ENCODE assay signal across 9 mouse cellular contexts in the genomic region with DNA sequence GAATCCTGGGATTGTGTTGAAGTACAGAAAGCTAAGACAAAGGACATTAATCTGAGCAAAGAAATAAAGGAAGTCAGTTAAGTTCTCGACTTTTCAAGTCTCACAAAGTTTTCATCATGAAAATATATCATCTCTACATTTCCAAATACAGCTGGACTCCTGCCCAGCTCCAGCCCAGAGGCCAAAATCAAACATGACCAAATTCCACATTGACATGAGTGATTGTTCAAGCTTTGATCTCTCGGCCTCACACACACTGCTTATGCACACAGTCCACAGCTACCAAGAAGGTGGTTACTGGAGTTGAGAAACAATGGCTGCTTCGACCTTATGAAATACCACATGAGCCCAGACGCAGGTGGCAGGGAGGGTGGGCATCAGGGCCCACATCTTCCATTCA. TPM values are rescaled to one million over a fixed set of nuclear protein-coding genes. Genes with fewer than 3 reads are reported as not detected.
A peak's percentile ranks its signal among the peaks of the same experiment; 100 is the strongest.
DNase-seq lines count a peak whose midpoint lies in the region; ATAC-seq and TF ChIP-seq lines count a peak whose summit lies in the region.
"Had no signal": no experiment of that assay in that cellular context is flagged by ENCODE, and none has a peak within 500 bp of the region (broad histone marks: within the 10 kb centered on the region; RNA-seq: fewer than 3 reads in every experiment).

No protein-coding gene starts in this region.

- no peak for TF ChIP-seq CTCF in bone marrow macrophage, adult 2 months (IDR thresholded peaks at IDR 0.05; ENCODE audit: low read depth, low read length)

- no peaks in the 10 kb centered on the region for H3K36me3 ChIP-seq in hindbrain, embryonic 12.5 days
- no peaks in the 10 kb centered on the region for H3K36me3 ChIP-seq in hindbrain, embryonic 14.5 days (replicated peaks; ENCODE audit: control insufficient read depth, insufficient read depth)
- H3K36me3 ChIP-seq in intestine, embryonic 16.5 days (ENCODE audit: control insufficient read depth, insufficient read depth, low read length) = no peaks in the 10 kb centered on the region

- intact Hi-C loops in left cerebral cortex, postnatal 4 days (cut with DNase I) = no loop called here

- H3K9me3 ChIP-seq in hindbrain, embryonic 12.5 days (replicated peaks) = no peaks in the 10 kb centered on the region
- no peaks in the 10 kb centered on the region for H3K9me3 ChIP-seq in hindbrain, embryonic 14.5 days (ENCODE audit: control insufficient read depth, low read length)
- no peaks in the 10 kb centered on the region for H3K9me3 ChIP-seq in intestine, embryonic 16.5 days (ENCODE audit: control insufficient read depth, low read length)

- H3K27ac ChIP-seq in hindbrain, embryonic 12.5 days = peak overlapping the region; percentile 62
- no peak overlapping the region for H3K27ac ChIP-seq in hindbrain, embryonic 14.5 days
- H3K27ac ChIP-seq in bone marrow macrophage, adult 2 months (ENCODE audit: insufficient read depth, low read depth, low read length) = peak overlapping the region; percentile 94
- peak overlapping the region; percentile 75 for H3K27ac ChIP-seq in intestine, embryonic 16.5 days (ENCODE audit: low read length)

- H3K9ac ChIP-seq in hindbrain, embryonic 12.5 days = no peak overlapping the region
- no peak overlapping the region for H3K9ac ChIP-seq in hindbrain, embryonic 14.5 days
- no peak overlapping the region for H3K9ac ChIP-seq in intestine, embryonic 16.5 days (ENCODE audit: low read depth, low read length)

- H3K4me1 ChIP-seq in hindbrain, embryonic 12.5 days = peaks cover 73% of the 10 kb centered on the region
- H3K4me1 ChIP-seq in hindbrain, embryonic 14.5 days (replicated peaks; ENCODE audit: control insufficient read depth, insufficient read depth, low read length) = peaks cover 63% of the 10 kb centered on the region
- H3K4me1 ChIP-seq in bone marrow macrophage, adult 2 months (ENCODE audit: control insufficient read depth, insufficient read depth, low read length) = peaks cover 85% of the 10 kb centered on the region
- peaks cover 76% of the 10 kb centered on the region for H3K4me1 ChIP-seq in intestine, embryonic 16.5 days (ENCODE audit: control insufficient read depth, insufficient read depth, low read length)

- H3K4me2 ChIP-seq in hindbrain, embryonic 12.5 days (replicated peaks) = no peak overlapping the region
- no peak overlapping the region for H3K4me2 ChIP-seq in hindbrain, embryonic 14.5 days (replicated peaks)
- H3K4me2 ChIP-seq in intestine, embryonic 16.5 days (ENCODE audit: low read depth, low read length) = 0 out of 2 replicates have a peak overlapping the region, but pooled peaks have one; percentile 7

- whole genome bisulfite sequencing in hindbrain, embryonic 12.5 days = 48% methylated on average over 4 of the region's 4 CpGs
- WGBS in hindbrain, embryonic 14.5 days = 49% methylated on average over 4 of the region's 4 CpGs
- WGBS in intestine, embryonic 16.5 days = 19% methylated on average over 4 of the region's 4 CpGs

- H3K4me3 ChIP-seq in hindbrain, embryonic 12.5 days = no peak overlapping the region
- H3K4me3 ChIP-seq in hindbrain, embryonic 14.5 days (replicated peaks; ENCODE audit: low read length) = no peak overlapping the region
- peak overlapping the region; percentile 41 for H3K4me3 ChIP-seq in bone marrow macrophage, adult 2 months (ENCODE audit: insufficient read depth, low read length)
- no peak overlapping the region for H3K4me3 ChIP-seq in intestine, embryonic 16.5 days (ENCODE audit: low read length)

- TF ChIP-seq POLR2A in bone marrow macrophage, adult 2 months (IDR thresholded peaks at IDR 0.05; ENCODE audit: borderline replicate concordance, low read depth, low read length) = no peak

- no peaks in the 10 kb centered on the region for H3K27me3 ChIP-seq in hindbrain, embryonic 12.5 days
- H3K27me3 ChIP-seq in hindbrain, embryonic 14.5 days (ENCODE audit: control insufficient read depth, insufficient read depth, low read length) = no peaks in the 10 kb centered on the region
- no peaks in the 10 kb centered on the region for H3K27me3 ChIP-seq in intestine, embryonic 16.5 days (replicated peaks; ENCODE audit: control insufficient read depth, insufficient read depth, low read length)

- DNase-seq in hindbrain, embryonic 14.5 days (ENCODE audit: low spot score) = no peak
- DNase-seq in lung, postnatal 4 days = peak; percentile 62 to 73
- DNase-seq in left cerebral cortex, postnatal 4 days = no peak
- DNase-seq in right cerebral cortex, postnatal 36 days (ENCODE audit: low spot score in 2 of 2) = no peak
- DNase-seq in frontal cortex, postnatal 14 days (ENCODE audit: low spot score in 2 of 2) = no peak

- ATAC-seq in hindbrain, embryonic 12.5 days (ENCODE audit: low FRiP score) = no peak
- ATAC-seq in hindbrain, embryonic 14.5 days (ENCODE audit: low FRiP score) = no peak
- ATAC-seq in intestine, embryonic 16.5 days = peak; percentile 31; the same call in 1 of the 2 replicates
- ATAC-seq: inflammation-experienced regulatory T-cells, adult 6 months had no signal

RNA-seq across cellular contexts. Expression of gene Mapkapk2, which starts 14.0 kb away (rescaled TPM):
- polyA plus RNA-seq in hindbrain, embryonic 12.5 days (2016; fragmentation: Nextera tagmentation; extraction: Ambion mirVana) = 50.3 and 52.4 TPM in 2 replicates
- 22.5 and 23.7 TPM in 2 replicates for polyA plus RNA-seq in hindbrain, embryonic 14.5 days (2014; fragmentation: Nextera tagmentation; extraction: Ambion mirVana)
- 265 and 283 TPM in 2 replicates for polyA plus RNA-seq in bone marrow macrophage, adult 2 months (2012; ENCODE audit: insufficient read depth, insufficient read length, missing spikeins)
- polyA plus RNA-seq in intestine, embryonic 16.5 days (2015; fragmentation: Nextera tagmentation; extraction: Ambion mirVana) = 13.1 and 23.5 TPM in 2 replicates
- 10 to 100 TPM; 32.1 to 35.4 TPM for total RNA-seq in left cerebral cortex, postnatal 4 days (2021)

RNA-seq across cellular contexts. Expression of gene Dyrk3, which starts 54.5 kb away (rescaled TPM):
- polyA plus RNA-seq in hindbrain, embryonic 12.5 days (2016; fragmentation: Nextera tagmentation; extraction: Ambion mirVana) = 14.1 and 14.3 TPM in 2 replicates
- polyA plus RNA-seq in hindbrain, embryonic 14.5 days (2014; fragmentation: Nextera tagmentation; extraction: Ambion mirVana) = 14.8 and 18.2 TPM in 2 replicates
- 0.84 and 1.1 TPM in 2 replicates for polyA plus RNA-seq in bone marrow macrophage, adult 2 months (2012; ENCODE audit: insufficient read depth, insufficient read length, missing spikeins)
- 2.3 and 2.4 TPM in 2 replicates for polyA plus RNA-seq in intestine, embryonic 16.5 days (2015; fragmentation: Nextera tagmentation; extraction: Ambion mirVana)
- total RNA-seq in left cerebral cortex, postnatal 4 days (2021) = 10 to 100 TPM; 15.8 to 16.9 TPM

Comparison
In these comparisons a context has a peak if more than half of its experiments do, and no peak if none do; other contexts are left out.
1. DNase-seq: peak in lung, postnatal 4 days (2 of 2); none in hindbrain, embryonic 14.5 days (single experiment), left cerebral cortex, postnatal 4 days (single experiment), right cerebral cortex, postnatal 36 days (0 of 2) and frontal cortex, postnatal 14 days (0 of 2).